Mouse (Mus musculus): ENCODE measurements around the gene Trim80. TPM values are rescaled to one million over a fixed set of nuclear protein-coding genes. Genes with fewer than 3 reads are reported as not detected.
"Not testable (repeated sequence)": the region's sequence is repeated elsewhere in the genome, so short reads cannot be mapped to it uniquely, and the experiment has no call there.

Gene Trim80
- polyA plus RNA-seq, 1 experiment, result 0.15 TPM

DNA sequence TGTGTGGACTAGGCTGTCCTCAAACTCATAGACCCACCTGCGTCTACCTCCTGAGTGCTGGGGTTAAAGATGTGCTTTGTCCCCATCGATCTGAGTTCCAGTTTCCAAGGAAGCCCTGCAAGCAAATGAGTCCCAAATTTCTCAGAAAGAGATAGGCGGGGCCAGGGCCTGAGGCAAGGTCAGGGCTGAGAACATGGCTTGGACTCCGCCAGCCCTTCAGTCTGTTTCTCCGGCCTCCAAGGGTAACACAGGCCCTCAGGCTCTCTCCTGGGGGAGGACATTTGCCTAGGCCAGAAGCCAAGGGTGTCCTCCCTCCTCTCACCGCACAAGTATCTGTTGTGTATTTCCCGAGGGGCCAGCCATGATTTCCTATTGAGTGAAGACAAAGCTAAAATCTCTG is 31.8 kb downstream of the Trim80 start:
- peaks cover 16% of the 10 kb centered on the region; the same call in 1 of the 2 replicates for H3K4me1 ChIP-seq (ENCODE audit: control insufficient read depth, insufficient read depth, low read length)
- DNase-seq, result no peak
- no peak overlapping the region for H3K4me3 ChIP-seq (replicated peaks; ENCODE audit: insufficient read depth, low read depth, low read length)
- H3K27me3 ChIP-seq (ENCODE audit: control insufficient read depth, insufficient read depth, low read length), result no peaks in the 10 kb centered on the region
- H3K27ac ChIP-seq (ENCODE audit: insufficient read depth, low read length), result no peak overlapping the region
- TF ChIP-seq CTCF (IDR thresholded peaks at IDR 0.05; ENCODE audit: borderline replicate concordance, insufficient read depth, low read depth, low read length) (no peak), POLR2A (IDR thresholded peaks at IDR 0.05; ENCODE audit: borderline replicate concordance, insufficient read depth, low read length) (no peak)
- WGBS, result 82% methylated on average over 7 of the region's 7 CpGs

DNA sequence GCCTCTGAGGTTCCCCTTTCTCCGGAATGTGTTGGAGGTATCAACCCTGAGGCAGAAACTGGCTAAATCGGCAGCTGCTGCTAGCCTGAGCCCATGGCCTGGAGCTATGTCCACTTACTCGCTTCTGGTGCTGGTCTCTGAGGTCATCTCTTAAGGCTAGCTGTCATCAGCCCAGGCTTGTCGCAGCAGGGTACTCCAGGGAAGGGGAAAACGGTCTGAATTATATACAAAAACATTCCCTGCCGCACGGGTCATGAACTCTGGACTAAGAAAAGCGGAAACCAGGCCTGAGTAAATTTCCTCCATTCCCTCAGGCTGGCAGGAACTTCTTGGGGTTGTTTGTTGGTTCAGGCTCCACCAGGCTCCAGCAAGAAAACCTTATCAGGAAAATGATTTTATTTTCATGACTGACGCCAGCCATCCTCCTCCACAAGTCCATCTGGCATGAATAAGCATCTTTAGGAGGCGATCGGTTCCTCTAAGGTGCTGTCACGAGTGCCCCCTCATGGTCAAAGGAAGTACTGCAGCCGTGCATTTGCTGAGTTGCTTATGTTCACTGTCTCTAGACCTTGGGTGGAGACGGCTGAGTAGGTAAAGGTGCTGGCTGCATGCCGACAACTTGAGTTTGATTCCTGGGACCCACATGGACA is 33.4 kb downstream of the Trim80 start:
- TF ChIP-seq POLR2A (IDR thresholded peaks at IDR 0.05; ENCODE audit: borderline replicate concordance, insufficient read depth, low read length), result peak; percentile 39; the same call in 1 of the 2 replicates
- TF ChIP-seq CTCF (IDR thresholded peaks at IDR 0.05; ENCODE audit: borderline replicate concordance, insufficient read depth, low read depth, low read length), result peak; percentile 98
- WGBS, result 5% methylated on average over 15 of the region's 15 CpGs
- H3K4me3 ChIP-seq (replicated peaks; ENCODE audit: insufficient read depth, low read depth, low read length), result peak overlapping the region; percentile 44
- H3K27ac ChIP-seq (ENCODE audit: insufficient read depth, low read length), result peak overlapping the region; percentile 90
- no peaks in the 10 kb centered on the region for H3K27me3 ChIP-seq (ENCODE audit: control insufficient read depth, insufficient read depth, low read length)
- peaks cover 16% of the 10 kb centered on the region; the same call in 1 of the 2 replicates for H3K4me1 ChIP-seq (ENCODE audit: control insufficient read depth, insufficient read depth, low read length)
- DNase-seq, result peak; percentile 94 to 99

GRCm38 (mm10) chr11:115475025-115475757 is 34.8 kb downstream of the Trim80 start, which contains the start of gene Armc7:
Gene Armc7, plus strand, starts transcription at chr11:115475667.
- no peak for TF ChIP-seq CTCF (IDR thresholded peaks at IDR 0.05; ENCODE audit: borderline replicate concordance, insufficient read depth, low read depth, low read length)
- peak; percentile 83 for TF ChIP-seq POLR2A (IDR thresholded peaks at IDR 0.05; ENCODE audit: borderline replicate concordance, insufficient read depth, low read length)
- Histone ChIP-seq H3K27me3 (ENCODE audit: control insufficient read depth, insufficient read depth, low read length) (no peaks in the 10 kb centered on the region), H3K4me3 (replicated peaks; ENCODE audit: insufficient read depth, low read depth, low read length) (peak within 1 kb of the TSS; percentile 74), H3K27ac (ENCODE audit: insufficient read depth, low read length) (peak within 1 kb of the TSS; percentile 77), H3K4me1 (ENCODE audit: control insufficient read depth, insufficient read depth, low read length) (peaks cover 16% of the 10 kb centered on the region; the same call in 1 of the 2 replicates)
- DNase-seq, result peak; percentile 93
- under 1% methylated on average over 26 of the region's 26 CpGs for WGBS

DNA sequence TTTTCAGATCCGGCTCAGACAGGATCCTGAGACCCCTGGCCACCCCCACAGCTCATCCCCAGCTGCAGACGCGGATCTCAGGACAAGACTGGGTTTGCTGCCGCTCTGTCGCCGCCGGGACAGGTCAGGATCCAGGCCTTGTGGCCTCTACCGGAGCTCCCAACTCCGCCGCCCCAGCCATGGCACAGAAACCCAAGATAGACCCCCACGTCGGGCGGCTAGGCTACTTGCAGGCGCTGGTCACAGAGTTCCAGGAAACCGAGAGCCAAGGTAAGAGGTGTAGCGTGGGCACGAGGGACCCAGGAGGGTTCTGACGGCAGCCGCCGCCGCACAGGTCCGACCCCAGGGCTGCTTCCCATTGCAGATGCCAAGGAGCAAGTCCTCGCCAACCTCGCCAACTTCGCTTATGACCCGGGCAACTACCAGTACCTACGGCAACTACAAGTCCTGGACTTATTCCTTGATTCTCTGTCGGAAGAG is 35.5 kb downstream of the Trim80 start:
- no peak overlapping the region for H3K27ac ChIP-seq (ENCODE audit: insufficient read depth, low read length)

DNA sequence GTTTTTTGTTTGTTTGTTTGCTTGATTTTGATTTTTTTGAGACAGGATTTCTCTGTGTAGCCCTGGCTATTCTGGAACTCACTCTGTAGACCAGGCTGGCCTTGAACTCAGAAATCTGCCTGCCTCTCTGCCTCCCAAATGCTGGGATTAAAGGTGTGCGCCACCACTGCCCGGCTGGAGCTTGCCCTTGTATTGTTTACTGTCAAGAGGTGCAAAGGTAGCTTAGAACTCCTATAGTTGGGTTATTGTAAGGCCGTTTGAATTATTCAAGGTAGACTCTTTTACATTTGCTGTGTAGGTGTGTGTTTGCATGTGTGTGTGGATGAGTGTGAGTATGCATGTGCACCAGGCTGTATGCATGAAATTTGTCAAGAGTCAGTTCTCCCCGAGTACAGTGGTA is 36.3 kb downstream of the Trim80 start:
- 81% methylated on average over 4 of the region's 4 CpGs for WGBS
- not testable (repeated sequence) for H3K27me3 ChIP-seq (ENCODE audit: control insufficient read depth, insufficient read depth, low read length); DNase-seq; H3K27ac ChIP-seq (ENCODE audit: insufficient read depth, low read length); H3K4me3 ChIP-seq (replicated peaks; ENCODE audit: insufficient read depth, low read depth, low read length)
- H3K4me1 ChIP-seq (ENCODE audit: control insufficient read depth, insufficient read depth, low read length), result peaks cover 16% of the 10 kb centered on the region; the same call in 1 of the 2 replicates

More for the DNA sequence above, 35.5 kb downstream of the Trim80 start:
- no peak for TF ChIP-seq POLR2A (IDR thresholded peaks at IDR 0.05; ENCODE audit: borderline replicate concordance, insufficient read depth, low read length)
- TF ChIP-seq CTCF (IDR thresholded peaks at IDR 0.05; ENCODE audit: borderline replicate concordance, insufficient read depth, low read depth, low read length), result no peak
- Histone ChIP-seq H3K4me3 (replicated peaks; ENCODE audit: insufficient read depth, low read depth, low read length) (peak overlapping the region; percentile 74), H3K4me1 (ENCODE audit: control insufficient read depth, insufficient read depth, low read length) (peaks cover 16% of the 10 kb centered on the region; the same call in 1 of the 2 replicates), H3K27me3 (ENCODE audit: control insufficient read depth, insufficient read depth, low read length) (no peaks in the 10 kb centered on the region)
- no peak for DNase-seq
- 2% methylated on average over 28 of the region's 28 CpGs for WGBS

DNA sequence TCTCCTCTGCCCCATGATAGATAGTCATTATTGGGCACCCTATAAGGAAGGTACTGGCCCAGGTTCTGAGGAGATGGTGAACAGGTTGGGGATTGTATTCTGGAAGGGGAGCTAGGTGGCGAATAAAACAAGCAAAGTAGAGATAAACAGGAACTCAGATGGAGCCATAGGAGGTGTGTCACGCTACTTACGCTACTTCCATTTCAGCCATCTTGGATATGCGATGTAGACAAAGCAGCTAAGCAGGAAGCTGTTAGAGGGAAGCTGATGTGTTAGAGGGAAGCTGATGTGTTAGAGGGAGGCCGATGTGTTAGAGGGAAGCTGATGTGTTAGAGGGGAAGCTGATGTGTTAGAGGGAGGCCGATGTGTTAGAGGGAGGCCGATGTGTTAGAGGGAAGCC is 37.0 kb downstream of the Trim80 start:
- DNase-seq; H3K4me3 ChIP-seq (replicated peaks; ENCODE audit: insufficient read depth, low read depth, low read length); H3K27ac ChIP-seq (ENCODE audit: insufficient read depth, low read length); H3K27me3 ChIP-seq (ENCODE audit: control insufficient read depth, insufficient read depth, low read length): not testable (repeated sequence)
- peaks cover 16% of the 10 kb centered on the region; the same call in 1 of the 2 replicates for H3K4me1 ChIP-seq (ENCODE audit: control insufficient read depth, insufficient read depth, low read length)
- WGBS, result 85% methylated on average over 7 of the region's 7 CpGs

GRCm38 (mm10) chr11:115478296-115478938 is 38.1 kb downstream of the Trim80 start:
- no peak for TF ChIP-seq POLR2A (IDR thresholded peaks at IDR 0.05; ENCODE audit: borderline replicate concordance, insufficient read depth, low read length)
- TF ChIP-seq CTCF (IDR thresholded peaks at IDR 0.05; ENCODE audit: borderline replicate concordance, insufficient read depth, low read depth, low read length), result no peak

More at GRCm38 (mm10) chr11:115478296-115478938, 38.1 kb downstream of the Trim80 start:
- Histone ChIP-seq H3K27ac (ENCODE audit: insufficient read depth, low read length) (no peak overlapping the region), H3K4me1 (ENCODE audit: control insufficient read depth, insufficient read depth, low read length) (peaks cover 6% of the 10 kb centered on the region; the same call in 1 of the 2 replicates), H3K27me3 (ENCODE audit: control insufficient read depth, insufficient read depth, low read length) (no peaks in the 10 kb centered on the region), H3K4me3 (replicated peaks; ENCODE audit: insufficient read depth, low read depth, low read length) (no peak overlapping the region)
- DNase-seq, result no peak
- WGBS, result 86% methylated on average over 9 of the region's 9 CpGs
